Mouse (Mus musculus): ENCODE measurements around the gene Lrfn4. TPM values are rescaled to one million over a fixed set of nuclear protein-coding genes. Genes with fewer than 3 reads are reported as not detected.
A peak's percentile ranks its signal among the peaks of the same experiment; 100 is the strongest.

The Lrfn4 gene
- 12.6 and 15.4 TPM in 2 replicates for polyA plus RNA-seq (2014; fragmentation: Nextera tagmentation; extraction: Ambion mirVana)

GRCm38 (mm10) chr19:4615151-4616093 is at the start of gene Lrfn4:
Gene Lrfn4, minus strand, starts transcription at chr19:4615667.
- H3K4me3 ChIP-seq (ENCODE audit: low read length): peak within 1 kb of the TSS; percentile 88
- under 1% methylated on average over 83 of the region's 87 CpGs for WGBS
- peaks cover 20% of the 10 kb centered on the region for H3K4me1 ChIP-seq (ENCODE audit: control insufficient read depth, insufficient read depth, low read length)
- no peaks in the 10 kb centered on the region for H3K9me3 ChIP-seq (ENCODE audit: control insufficient read depth, low read length)
- peak within 1 kb of the TSS; percentile 78 for H3K4me2 ChIP-seq (replicated peaks; ENCODE audit: low read depth, low read length)
- no peaks in the 10 kb centered on the region for H3K27me3 ChIP-seq (ENCODE audit: control insufficient read depth, insufficient read depth, low read length)
- H3K27ac ChIP-seq (ENCODE audit: low read depth, low read length): peak within 1 kb of the TSS; percentile 95
- peaks cover 31% of the 10 kb centered on the region for H3K36me3 ChIP-seq (ENCODE audit: control insufficient read depth, insufficient read depth, low read length)
- H3K9ac ChIP-seq (ENCODE audit: low read depth, low read length): peak within 1 kb of the TSS; percentile 97
- ATAC-seq (ENCODE audit: low FRiP score, low TSS enrichment): peak; percentile 95

DNA sequence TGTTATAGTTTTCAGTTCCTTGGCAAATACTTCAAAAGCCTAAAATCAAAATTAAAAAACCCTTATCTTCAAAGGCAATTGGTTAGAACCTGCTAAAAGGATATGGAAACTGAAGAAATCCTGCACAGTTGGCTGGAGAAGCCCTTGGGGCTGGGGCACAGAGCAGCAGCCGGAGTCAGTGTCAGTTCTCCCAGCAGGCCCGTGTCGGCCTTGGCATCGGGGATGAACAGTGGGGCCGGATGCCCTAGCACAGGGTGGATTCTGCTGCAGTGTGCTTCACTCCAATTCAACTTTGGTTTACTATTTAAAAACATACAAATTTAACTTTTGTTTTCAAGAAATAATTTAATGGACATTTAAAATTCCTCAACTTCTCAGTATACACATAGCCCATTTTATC is 42.7 kb upstream of the Lrfn4 start:
- no peaks in the 10 kb centered on the region for H3K27me3 ChIP-seq (ENCODE audit: control insufficient read depth, insufficient read depth, low read length)
- H3K27ac ChIP-seq (ENCODE audit: low read depth, low read length): no peak overlapping the region
- H3K4me1 ChIP-seq (ENCODE audit: control insufficient read depth, insufficient read depth, low read length): no peaks in the 10 kb centered on the region
- ATAC-seq (ENCODE audit: low FRiP score, low TSS enrichment): no peak
- H3K36me3 ChIP-seq (ENCODE audit: control insufficient read depth, insufficient read depth, low read length): no peaks in the 10 kb centered on the region
- no peaks in the 10 kb centered on the region for H3K9me3 ChIP-seq (ENCODE audit: control insufficient read depth, low read length)
- 87% methylated on average over 5 of the region's 5 CpGs for WGBS
- H3K4me3 ChIP-seq (ENCODE audit: low read length): no peak overlapping the region
- H3K9ac ChIP-seq (ENCODE audit: low read depth, low read length): no peak overlapping the region
- no peak overlapping the region for H3K4me2 ChIP-seq (replicated peaks; ENCODE audit: low read depth, low read length)

GRCm38 (mm10) chr19:4646917-4647492 is 31.5 kb upstream of the Lrfn4 start:
- WGBS: 69% methylated on average over 11 of the region's 11 CpGs
- Histone ChIP-seq H3K4me1 (ENCODE audit: control insufficient read depth, insufficient read depth, low read length) (no peaks in the 10 kb centered on the region), H3K27ac (ENCODE audit: low read depth, low read length) (no peak overlapping the region), H3K27me3 (ENCODE audit: control insufficient read depth, insufficient read depth, low read length) (no peaks in the 10 kb centered on the region; the same call in 1 of the 2 replicates), H3K9me3 (ENCODE audit: control insufficient read depth, low read length) (no peaks in the 10 kb centered on the region), H3K9ac (ENCODE audit: low read depth, low read length) (no peak overlapping the region), H3K36me3 (ENCODE audit: control insufficient read depth, insufficient read depth, low read length) (no peaks in the 10 kb centered on the region), H3K4me3 (ENCODE audit: low read length) (no peak overlapping the region), H3K4me2 (replicated peaks; ENCODE audit: low read depth, low read length) (no peak overlapping the region)
- ATAC-seq (ENCODE audit: low FRiP score, low TSS enrichment): no peak

GRCm38 (mm10) chr19:4644271-4644670 is 28.8 kb upstream of the Lrfn4 start:
- Histone ChIP-seq H3K4me2 (replicated peaks; ENCODE audit: low read depth, low read length) (no peak overlapping the region), H3K27me3 (ENCODE audit: control insufficient read depth, insufficient read depth, low read length) (no peaks in the 10 kb centered on the region; the same call in 1 of the 2 replicates), H3K4me1 (ENCODE audit: control insufficient read depth, insufficient read depth, low read length) (no peaks in the 10 kb centered on the region), H3K9ac (ENCODE audit: low read depth, low read length) (no peak overlapping the region), H3K27ac (ENCODE audit: low read depth, low read length) (no peak overlapping the region), H3K9me3 (ENCODE audit: control insufficient read depth, low read length) (no peaks in the 10 kb centered on the region), H3K36me3 (ENCODE audit: control insufficient read depth, insufficient read depth, low read length) (no peaks in the 10 kb centered on the region), H3K4me3 (ENCODE audit: low read length) (no peak overlapping the region)
- ATAC-seq (ENCODE audit: low FRiP score, low TSS enrichment): no peak
- WGBS: 39% methylated on average over 10 of the region's 10 CpGs

GRCm38 (mm10) chr19:4635986-4636385 is 20.5 kb upstream of the Lrfn4 start:
- no peaks in the 10 kb centered on the region for H3K36me3 ChIP-seq (ENCODE audit: control insufficient read depth, insufficient read depth, low read length)
- no peak overlapping the region for H3K9ac ChIP-seq (ENCODE audit: low read depth, low read length)
- no peaks in the 10 kb centered on the region for H3K27me3 ChIP-seq (ENCODE audit: control insufficient read depth, insufficient read depth, low read length)
- H3K4me2 ChIP-seq (replicated peaks; ENCODE audit: low read depth, low read length): no peak overlapping the region
- no peaks in the 10 kb centered on the region for H3K9me3 ChIP-seq (ENCODE audit: control insufficient read depth, low read length)
- H3K4me1 ChIP-seq (ENCODE audit: control insufficient read depth, insufficient read depth, low read length): no peaks in the 10 kb centered on the region
- H3K27ac ChIP-seq (ENCODE audit: low read depth, low read length): no peak overlapping the region
- WGBS: 70% methylated on average over 4 of the region's 4 CpGs
- no peak overlapping the region for H3K4me3 ChIP-seq (ENCODE audit: low read length)
- no peak for ATAC-seq (ENCODE audit: low FRiP score, low TSS enrichment)

GRCm38 (mm10) chr19:4628819-4629218 is 13.4 kb upstream of the Lrfn4 start:
- 0 out of 2 replicates have a peak, but pooled peaks cover 7% of the 10 kb centered on the region for H3K36me3 ChIP-seq (ENCODE audit: control insufficient read depth, insufficient read depth, low read length)
- no peak for ATAC-seq (ENCODE audit: low FRiP score, low TSS enrichment)
- no peak overlapping the region for H3K27ac ChIP-seq (ENCODE audit: low read depth, low read length)
- H3K9me3 ChIP-seq (ENCODE audit: control insufficient read depth, low read length): no peaks in the 10 kb centered on the region
- no peak overlapping the region for H3K4me2 ChIP-seq (replicated peaks; ENCODE audit: low read depth, low read length)
- H3K27me3 ChIP-seq (ENCODE audit: control insufficient read depth, insufficient read depth, low read length): no peaks in the 10 kb centered on the region
- no peak overlapping the region for H3K4me3 ChIP-seq (ENCODE audit: low read length)
- H3K4me1 ChIP-seq (ENCODE audit: control insufficient read depth, insufficient read depth, low read length): peaks cover 17% of the 10 kb centered on the region
- H3K9ac ChIP-seq (ENCODE audit: low read depth, low read length): no peak overlapping the region
- 0% methylated on average over 1 of the region's 1 CpGs for WGBS

- peak; percentile 77 for ATAC-seq (ENCODE audit: low FRiP score, low TSS enrichment)
- peak overlapping the region; percentile 94 for H3K9ac ChIP-seq (ENCODE audit: low read depth, low read length)
- WGBS: under 1% methylated on average over 34 of the region's 35 CpGs
- peak overlapping the region; percentile 83 for H3K4me2 ChIP-seq (replicated peaks; ENCODE audit: low read depth, low read length)
- no peaks in the 10 kb centered on the region for H3K27me3 ChIP-seq (ENCODE audit: control insufficient read depth, insufficient read depth, low read length)
- peak overlapping the region; percentile 89 for H3K4me3 ChIP-seq (ENCODE audit: low read length)
- H3K9me3 ChIP-seq (ENCODE audit: control insufficient read depth, low read length): no peaks in the 10 kb centered on the region
- peaks cover 17% of the 10 kb centered on the region for H3K4me1 ChIP-seq (ENCODE audit: control insufficient read depth, insufficient read depth, low read length)
- H3K27ac ChIP-seq (ENCODE audit: low read depth, low read length): peak overlapping the region; percentile 81
- H3K36me3 ChIP-seq (ENCODE audit: control insufficient read depth, insufficient read depth, low read length): peaks cover 35% of the 10 kb centered on the region
These were observed 10.5 kb upstream of the Lrfn4 start for GRCm38 (mm10) chr19:4625829-4626535.

DNA sequence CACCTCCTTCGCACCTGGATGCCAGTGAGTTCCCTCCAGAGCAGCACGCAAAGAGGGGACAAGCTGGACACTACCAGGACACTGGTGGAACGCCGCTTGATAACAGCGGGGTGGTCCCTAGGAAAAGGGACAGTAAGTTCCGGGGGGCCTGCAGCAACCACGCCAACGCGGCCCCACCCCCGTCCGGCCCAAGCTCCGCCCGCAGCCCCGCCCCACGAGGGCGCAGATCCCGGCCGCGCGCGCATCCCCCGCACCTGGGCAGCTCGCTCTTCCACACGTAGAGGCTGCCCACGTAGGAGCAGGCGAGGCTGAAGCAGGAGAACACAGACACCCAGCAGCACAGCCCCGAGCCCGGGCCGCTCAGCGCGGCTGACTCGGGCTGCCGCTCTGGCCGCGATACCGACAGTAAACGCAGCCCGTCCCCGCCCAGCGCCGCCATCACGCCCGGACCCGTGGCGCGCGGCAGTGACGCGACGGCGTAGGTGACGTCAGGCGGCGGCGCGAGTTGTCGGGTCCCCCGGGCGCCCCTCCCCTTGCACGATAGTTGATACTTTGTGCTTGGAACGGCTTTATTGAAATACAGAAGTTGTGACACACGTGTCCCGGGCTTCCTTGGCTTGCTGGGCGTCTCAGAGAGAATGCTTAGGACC is 9.8 kb upstream of the Lrfn4 start, which contains the start of gene Rce1:
TSS of gene Rce1 (minus strand) at position 463 of the 650 bp plus-strand sequence.
- peaks cover 39% of the 10 kb centered on the region for H3K36me3 ChIP-seq (ENCODE audit: control insufficient read depth, insufficient read depth, low read length)
- WGBS: 0% methylated on average over 64 of the region's 64 CpGs
- peaks cover 17% of the 10 kb centered on the region for H3K4me1 ChIP-seq (ENCODE audit: control insufficient read depth, insufficient read depth, low read length)
- peak; percentile 84 for ATAC-seq (ENCODE audit: low FRiP score, low TSS enrichment)
- H3K4me2 ChIP-seq (replicated peaks; ENCODE audit: low read depth, low read length): peak within 1 kb of the TSS; percentile 83
- peak within 1 kb of the TSS; percentile 81 for H3K27ac ChIP-seq (ENCODE audit: low read depth, low read length)
- peak within 1 kb of the TSS; percentile 94 for H3K9ac ChIP-seq (ENCODE audit: low read depth, low read length)
- peak within 1 kb of the TSS; percentile 89 for H3K4me3 ChIP-seq (ENCODE audit: low read length)
- no peaks in the 10 kb centered on the region for H3K9me3 ChIP-seq (ENCODE audit: control insufficient read depth, low read length)
- no peaks in the 10 kb centered on the region for H3K27me3 ChIP-seq (ENCODE audit: control insufficient read depth, insufficient read depth, low read length)
